Mouse (Mus musculus): ENCODE results near the gene Hhipl1.

Hhipl1 gene

GRCm38 (mm10) chr12:108367909-108368308 is 61.8 kb downstream of the Hhipl1 start:
- DNase-seq: peak; percentile 64 to 68

DNA sequence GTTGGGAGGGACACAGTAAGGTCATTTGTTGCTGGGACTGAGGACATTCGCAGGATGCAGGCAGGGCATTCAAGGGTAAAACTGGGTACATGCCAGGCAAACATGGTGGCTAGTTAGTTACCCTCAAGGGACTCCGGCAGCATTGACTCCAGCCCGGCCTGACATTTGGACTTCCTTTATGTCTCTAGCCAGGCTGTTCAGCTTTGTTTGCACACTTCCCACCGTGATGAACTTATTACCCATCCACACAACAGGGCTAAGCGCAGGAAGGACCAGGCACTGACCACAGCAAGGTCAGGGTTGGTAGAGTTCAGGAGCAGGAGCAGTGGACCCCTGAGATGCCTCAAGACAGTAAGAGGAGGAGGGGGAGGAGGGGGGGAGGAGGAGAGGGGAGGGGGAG is 62.9 kb downstream of the Hhipl1 start:
- peak; percentile 19 to 39 for DNase-seq

- DNase-seq: peak; percentile 53 to 69
Measured at GRCm38 (mm10) chr12:108370596-108371428, 64.7 kb downstream of the Hhipl1 start, which contains the start of gene Eml1. Gene Eml1, plus strand, starts transcription at chr12:108370957.

DNA sequence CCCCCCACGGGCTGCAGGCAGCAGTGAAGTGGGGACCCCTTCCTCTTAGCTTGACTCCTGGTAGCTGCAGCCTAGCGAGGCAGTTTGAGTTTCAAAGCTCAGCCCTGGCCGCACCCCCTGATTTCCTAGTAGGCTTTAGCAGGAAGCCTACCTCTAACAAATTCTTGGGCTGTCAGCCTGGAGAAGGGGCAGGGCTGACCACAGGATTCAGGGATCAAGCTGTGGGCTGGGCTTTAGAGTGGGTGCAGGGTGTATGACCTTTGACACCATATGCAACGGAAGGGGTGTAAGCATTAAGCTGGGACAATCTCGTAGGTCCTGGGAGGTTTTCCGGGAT is 65.3 kb downstream of the Hhipl1 start:
- peak; percentile 24 to 60 for DNase-seq

GRCm38 (mm10) chr12:108372241-108372640 is 66.2 kb downstream of the Hhipl1 start:
- DNase-seq: no peak

DNA sequence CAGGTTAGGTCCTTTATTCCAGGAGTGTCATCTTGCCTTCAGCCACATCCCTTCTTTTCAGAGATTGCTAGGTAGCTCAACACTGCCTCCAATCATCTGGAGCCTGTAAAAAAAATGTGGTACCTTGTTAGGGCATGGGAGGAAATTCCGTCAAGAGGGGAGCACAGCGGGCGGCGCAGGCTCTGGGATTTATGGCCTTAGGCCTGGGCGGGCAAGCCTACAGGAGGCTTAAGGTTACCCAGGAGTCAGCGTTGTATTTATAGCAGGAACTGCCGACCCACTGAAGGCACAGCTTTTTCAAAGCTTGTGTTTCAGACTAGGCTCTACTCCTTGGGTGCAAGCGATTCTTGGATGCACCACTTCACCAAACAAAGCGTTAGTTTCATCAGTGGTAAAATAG is 67.5 kb downstream of the Hhipl1 start:
- DNase-seq: peak in 1 of 2 experiments; percentile 22

DNA sequence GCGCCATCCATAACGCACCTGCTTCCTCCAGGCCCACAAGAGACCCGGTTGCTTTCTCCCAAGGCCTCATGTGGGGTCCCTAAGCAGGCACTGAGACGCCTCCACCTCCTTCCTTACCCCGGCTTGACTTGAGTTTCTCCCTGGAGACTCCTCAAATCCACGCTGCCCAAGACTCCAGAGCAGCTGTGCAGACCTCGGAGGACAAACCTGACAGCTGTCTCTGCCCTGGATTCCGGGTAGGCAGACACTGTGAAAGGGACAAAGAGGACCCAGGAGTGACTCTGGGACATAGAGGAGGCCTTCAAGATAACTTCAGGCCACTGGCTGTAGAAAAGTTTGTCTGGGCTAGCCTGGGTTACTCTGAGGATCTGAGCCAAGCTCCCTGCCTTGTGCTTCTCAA is 68.6 kb downstream of the Hhipl1 start:
- no peak for DNase-seq

DNA sequence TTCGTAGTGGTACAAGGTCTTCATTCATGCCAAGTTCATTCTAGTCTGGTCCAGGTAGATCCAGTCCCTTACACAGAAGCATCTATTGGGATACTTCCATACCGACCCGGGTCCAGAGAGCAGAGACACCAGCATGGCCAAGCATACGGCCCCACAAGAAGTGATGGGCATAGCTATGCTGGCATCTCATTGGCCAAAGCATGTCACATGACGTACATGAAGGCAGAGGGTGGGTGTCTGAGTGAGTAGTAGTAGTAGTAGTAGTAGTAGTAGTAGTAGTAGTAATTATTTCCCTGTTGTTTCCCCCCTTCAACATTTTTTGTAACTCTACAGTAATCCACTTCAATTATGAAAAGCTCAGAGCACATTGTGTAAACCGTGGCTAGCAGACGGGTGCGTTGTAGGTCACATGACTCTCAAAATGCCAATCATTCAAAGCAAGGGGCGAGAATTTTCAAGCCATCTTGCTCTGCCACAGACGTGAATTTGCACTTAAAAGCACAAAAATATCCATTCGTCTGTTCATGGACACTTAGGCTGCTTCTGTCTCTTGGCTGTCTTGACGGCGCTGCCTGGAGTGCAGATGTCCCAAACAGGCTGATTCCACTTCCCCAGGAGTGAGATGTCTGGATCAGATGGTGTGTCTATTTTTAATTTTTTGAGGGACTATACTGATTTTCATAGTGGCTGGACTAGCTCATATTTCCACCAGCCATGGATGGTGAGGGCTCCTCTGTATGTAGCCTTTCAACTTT is 72.5 kb downstream of the Hhipl1 start:
- no peak for DNase-seq

Data from kidney, postnatal 36 days (tissue).